Mouse (Mus musculus): ENCODE data around the gene Kcnip2. TPM values are rescaled to one million over a fixed set of nuclear protein-coding genes. Genes with fewer than 3 reads are reported as not detected.
A peak's percentile ranks its signal among the peaks of the same experiment; 100 is the strongest.

Kcnip2 gene
- total RNA-seq, 2 experiments from 2014 or later: 0.52 to 3.6 TPM

DNA sequence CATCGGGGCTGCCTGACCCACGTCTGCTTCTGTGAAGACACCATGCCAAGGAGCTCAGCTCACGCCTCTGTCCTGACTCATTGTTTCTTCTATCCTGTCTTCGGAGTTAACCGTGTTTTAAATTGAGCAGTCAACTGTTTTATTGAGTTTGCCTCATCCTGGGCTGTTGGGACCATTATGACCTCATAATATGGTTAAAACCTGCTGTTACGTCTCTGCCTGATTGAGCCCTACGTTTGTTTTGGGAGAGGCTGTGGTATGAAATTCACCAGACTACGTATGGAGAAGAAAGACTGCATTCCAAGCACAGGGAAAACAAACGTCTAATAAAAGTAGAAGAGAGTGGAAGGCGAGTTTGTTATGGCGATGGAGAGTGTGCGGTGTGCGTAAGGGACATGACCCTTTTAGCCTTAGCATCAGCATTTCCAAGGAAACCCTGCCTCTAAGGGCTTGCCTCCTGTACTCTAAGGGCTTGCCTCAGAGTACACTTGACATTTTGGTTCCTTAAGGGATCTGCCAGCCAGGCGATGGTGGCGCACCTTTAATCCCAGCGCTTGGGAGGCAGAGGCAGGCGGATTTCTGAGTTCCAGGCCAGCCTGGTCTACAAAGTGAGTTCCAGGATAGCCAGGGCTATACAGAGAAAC is 31.8 kb downstream of the Kcnip2 start:
- ATAC-seq (replicated peaks; ENCODE audit: low FRiP score, low TSS enrichment, poor library complexity, severe bottlenecking): peak; percentile 8; the same call in 1 of the 2 replicates

DNA sequence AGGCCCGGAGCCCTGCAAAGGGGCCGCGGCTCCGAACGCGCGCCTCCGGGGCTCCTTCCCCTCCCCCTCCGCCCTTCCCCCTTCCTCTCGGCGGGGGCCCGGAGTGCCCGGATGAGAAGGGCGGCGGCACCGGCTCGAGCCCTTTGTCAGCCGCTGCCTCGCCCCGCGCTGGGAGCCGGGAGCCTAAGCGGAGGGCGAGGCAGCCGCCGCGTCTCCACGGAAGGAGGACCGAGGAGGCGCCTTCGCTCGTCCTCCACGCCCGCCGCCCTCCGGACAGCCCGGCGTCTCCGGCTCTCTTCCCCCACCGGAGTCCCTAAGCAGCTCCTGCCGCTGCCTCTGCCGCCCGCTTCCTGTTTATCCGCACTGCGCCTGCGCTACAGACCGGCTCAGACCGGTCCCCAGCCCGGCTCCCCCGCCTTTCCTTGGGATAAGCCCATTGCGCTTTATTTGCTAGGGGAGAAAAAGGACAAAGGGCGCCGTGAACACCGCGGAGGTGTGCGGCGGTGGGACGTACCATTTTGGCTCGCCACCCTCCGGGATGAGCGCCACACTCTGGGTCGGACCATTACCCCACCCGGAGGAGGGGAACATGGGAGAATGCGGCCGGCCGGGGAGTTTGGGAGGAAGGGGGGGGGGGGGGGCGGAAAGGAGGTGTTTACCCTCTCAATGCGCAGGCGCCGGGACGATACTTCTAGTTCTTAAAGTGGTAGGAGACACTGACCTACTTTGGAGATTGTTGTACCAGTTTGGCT is 32.5 kb downstream of the Kcnip2 start, which contains the start of gene Mgea5:
Gene Mgea5, minus strand, starts transcription at position 657 of the 752 bp plus-strand sequence.
- ATAC-seq (replicated peaks; ENCODE audit: low FRiP score, low TSS enrichment, poor library complexity, severe bottlenecking): peak; percentile 92

DNA sequence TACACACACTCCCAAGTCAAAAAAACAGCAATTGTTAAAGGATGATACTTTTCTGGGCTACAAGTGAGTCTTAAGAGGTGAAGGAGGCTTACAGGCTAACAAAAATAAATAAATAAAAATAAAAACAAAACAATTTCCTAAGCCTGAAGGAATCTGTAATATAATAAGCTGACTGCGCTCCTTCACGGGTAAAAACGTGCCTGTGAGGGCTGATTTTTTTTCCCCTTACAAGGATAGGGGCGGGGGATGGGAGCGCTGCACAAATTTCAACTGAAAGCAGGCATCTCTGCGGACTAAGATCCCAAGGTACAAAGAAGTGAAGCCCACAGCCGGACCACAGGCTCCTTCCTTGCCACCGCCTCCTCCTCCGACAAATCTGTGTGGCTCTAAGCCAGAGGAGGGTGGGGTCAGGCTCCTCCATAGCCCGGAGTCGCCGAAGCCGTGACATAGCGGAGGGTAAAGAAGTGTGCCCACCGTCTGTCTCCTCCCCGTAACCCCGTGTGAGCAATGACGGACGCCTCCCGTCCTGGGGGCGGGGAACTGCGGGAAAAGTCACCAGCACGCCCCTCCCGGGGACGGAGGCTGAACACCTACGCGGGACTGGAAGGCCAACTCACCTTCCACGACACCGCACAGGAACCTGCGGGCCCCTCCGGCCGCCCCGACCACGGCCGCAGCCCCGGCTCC is 33.4 kb downstream of the Kcnip2 start:
- peak; percentile 59 for ATAC-seq (replicated peaks; ENCODE audit: low FRiP score, low TSS enrichment, poor library complexity, severe bottlenecking)

DNA sequence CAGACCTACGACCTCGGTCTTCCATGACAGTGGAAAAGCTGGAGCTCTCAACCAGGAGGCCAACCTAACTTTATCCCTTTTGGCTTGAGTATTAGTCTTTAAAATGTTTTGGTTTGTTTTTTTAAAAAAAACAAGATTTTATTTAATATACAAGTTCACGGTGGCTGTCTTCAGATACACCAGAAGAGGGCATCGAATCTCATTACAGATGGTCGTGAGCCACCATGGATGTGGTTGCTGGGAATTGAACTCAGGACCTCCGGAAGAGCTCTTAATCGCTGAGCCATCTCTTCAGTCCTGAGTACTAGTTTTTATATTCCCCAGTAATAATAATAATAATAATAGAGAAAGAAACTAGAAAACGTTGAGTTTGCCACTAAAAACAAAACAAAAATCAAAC is 34.2 kb downstream of the Kcnip2 start:
- ATAC-seq (replicated peaks; ENCODE audit: low FRiP score, low TSS enrichment, poor library complexity, severe bottlenecking): no peak

DNA sequence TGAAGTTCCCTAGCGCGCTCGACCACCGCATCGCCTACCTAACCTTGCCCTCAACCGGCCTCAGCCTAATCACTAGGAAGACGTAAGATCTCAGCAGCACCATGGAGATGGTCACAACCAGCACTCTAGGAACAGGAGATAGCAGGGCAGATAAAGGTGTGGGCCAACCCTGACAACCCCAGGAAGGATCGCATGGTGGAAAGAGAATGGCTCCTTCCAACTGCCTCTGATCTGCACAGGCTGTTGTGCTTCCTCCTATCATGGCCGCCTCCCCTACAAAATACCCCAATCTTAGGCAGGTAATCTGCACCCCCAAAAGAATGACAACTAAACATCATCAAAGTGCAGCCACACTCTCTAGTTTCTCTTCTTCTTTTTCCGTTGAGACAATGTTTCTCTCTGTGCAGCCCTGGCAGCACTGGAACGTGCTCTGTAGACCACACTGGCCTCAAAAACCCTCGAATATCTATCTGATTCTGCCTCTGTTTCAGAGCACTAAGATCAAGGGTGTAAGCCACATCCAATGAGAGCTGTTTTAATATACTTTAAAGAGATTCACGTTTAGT is 35.4 kb downstream of the Kcnip2 start:
- no peak for ATAC-seq (replicated peaks; ENCODE audit: low FRiP score, low TSS enrichment, poor library complexity, severe bottlenecking)

DNA sequence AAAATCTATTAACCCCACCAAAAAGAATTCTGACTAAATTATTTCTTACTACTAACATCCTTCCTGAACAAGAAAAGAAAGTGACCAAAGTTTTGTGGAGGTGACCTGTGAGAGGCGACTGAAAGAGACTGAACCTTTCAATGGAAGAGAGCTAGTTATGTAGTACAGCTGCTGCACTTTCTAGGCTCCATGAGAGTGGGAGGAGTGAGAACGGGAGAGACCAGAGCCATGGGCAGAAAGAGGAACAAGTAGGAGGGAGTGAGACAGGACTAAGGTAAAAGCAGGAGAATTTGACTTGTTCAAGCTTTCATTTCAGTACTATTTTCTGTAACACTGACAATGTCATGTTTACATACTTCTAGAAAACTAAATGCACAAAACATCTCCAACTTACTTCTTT is 40.4 kb downstream of the Kcnip2 start:
- no peak for ATAC-seq (replicated peaks; ENCODE audit: low FRiP score, low TSS enrichment, poor library complexity, severe bottlenecking)

DNA sequence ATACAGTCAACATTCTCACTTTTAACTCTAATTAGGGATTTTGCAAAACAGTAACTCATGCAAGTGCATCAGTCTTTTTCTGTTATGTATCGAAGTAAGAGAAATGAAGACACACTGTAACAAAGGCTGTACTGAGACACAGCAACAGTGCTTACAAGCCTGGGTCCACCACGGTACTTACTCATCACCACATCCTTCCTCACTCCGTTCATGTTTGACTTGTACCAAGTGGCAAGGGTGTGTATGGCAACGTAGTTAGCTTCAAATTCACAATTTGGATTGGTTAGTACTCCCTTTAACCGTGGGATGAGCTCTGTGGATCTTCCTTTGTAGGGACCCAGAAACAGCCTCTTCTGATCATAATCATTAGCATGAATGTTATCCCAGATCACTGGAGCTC is 44.4 kb downstream of the Kcnip2 start:
- ATAC-seq (replicated peaks; ENCODE audit: low FRiP score, low TSS enrichment, poor library complexity, severe bottlenecking): no peak

DNA sequence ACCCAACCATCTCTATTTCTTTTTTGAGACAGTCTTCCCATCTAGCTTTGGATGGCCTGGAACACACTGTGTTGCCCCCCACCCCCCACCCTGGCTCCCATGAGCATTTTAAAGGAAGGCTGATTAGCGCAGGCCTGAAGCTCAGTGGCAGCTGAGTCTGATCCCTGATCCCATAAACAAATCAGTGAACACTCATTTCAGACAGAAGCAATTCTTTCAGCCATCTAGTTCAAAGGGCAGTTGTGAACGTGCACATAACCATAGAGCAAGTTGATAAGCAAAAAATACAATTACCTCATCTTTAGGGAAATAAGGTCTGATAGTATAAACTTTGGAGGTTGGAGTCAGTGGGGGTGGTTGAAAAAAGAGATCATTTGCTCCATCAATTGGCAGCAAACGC is 55.1 kb downstream of the Kcnip2 start:
- no peak for ATAC-seq (replicated peaks; ENCODE audit: low FRiP score, low TSS enrichment, poor library complexity, severe bottlenecking)

DNA sequence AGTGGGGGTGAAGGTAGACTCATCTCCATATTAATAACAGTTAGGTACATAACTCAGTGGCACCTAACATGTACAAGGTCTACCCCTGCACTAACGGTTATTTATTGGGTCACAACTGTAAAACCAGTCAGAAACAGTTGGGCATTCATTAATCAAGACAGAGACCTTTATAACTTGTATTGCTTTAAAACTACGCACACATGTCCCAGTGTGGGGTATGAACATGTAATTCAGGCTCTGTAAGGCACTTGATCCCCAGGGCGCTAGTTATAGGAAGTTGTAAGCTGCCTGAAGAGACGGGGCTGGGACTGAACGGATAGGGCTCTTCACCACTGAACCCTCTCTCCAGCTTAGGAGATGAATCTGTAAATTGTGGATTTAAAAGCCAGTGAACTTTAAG is 57.2 kb downstream of the Kcnip2 start:
- ATAC-seq (replicated peaks; ENCODE audit: low FRiP score, low TSS enrichment, poor library complexity, severe bottlenecking): no peak

DNA sequence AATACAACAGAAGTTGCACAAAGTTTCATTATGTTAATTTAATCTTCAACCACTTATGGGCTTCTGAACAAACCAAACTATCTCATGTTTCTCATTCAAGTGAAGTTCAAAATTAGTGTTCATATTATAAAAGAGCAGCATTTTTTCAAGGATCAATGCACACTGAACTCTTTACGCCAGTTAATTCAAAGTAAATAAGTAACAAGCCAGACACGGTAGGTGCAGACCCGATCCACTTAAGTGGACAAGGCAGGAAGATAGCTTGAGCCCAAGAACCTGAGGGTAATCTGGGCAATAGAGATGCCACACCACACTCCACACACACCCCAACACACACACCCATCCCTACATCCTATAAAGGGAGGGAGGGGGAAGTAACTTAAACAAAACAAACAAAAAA is 62.3 kb downstream of the Kcnip2 start:
- no peak for ATAC-seq (replicated peaks; ENCODE audit: low FRiP score, low TSS enrichment, poor library complexity, severe bottlenecking)

DNA sequence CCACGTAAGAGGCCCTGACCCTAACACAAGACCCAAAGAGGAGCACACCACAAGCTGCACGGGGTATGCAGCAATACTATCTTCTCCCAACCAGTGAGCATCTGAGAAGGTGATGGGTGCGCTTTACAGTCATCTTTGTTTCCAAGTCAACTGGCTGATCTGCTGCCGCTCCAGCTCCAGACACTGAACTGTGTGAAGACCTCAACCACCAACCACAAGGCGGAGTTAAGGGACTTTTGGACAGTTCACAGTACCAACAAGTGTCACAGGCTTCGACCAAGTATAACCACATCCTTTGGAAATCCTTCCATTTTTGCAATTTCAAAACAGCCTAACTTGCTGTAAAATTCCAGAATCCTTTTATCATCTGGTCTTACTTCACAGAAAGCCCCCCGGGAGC is 64.0 kb downstream of the Kcnip2 start:
- no peak for ATAC-seq (replicated peaks; ENCODE audit: low FRiP score, low TSS enrichment, poor library complexity, severe bottlenecking)

DNA sequence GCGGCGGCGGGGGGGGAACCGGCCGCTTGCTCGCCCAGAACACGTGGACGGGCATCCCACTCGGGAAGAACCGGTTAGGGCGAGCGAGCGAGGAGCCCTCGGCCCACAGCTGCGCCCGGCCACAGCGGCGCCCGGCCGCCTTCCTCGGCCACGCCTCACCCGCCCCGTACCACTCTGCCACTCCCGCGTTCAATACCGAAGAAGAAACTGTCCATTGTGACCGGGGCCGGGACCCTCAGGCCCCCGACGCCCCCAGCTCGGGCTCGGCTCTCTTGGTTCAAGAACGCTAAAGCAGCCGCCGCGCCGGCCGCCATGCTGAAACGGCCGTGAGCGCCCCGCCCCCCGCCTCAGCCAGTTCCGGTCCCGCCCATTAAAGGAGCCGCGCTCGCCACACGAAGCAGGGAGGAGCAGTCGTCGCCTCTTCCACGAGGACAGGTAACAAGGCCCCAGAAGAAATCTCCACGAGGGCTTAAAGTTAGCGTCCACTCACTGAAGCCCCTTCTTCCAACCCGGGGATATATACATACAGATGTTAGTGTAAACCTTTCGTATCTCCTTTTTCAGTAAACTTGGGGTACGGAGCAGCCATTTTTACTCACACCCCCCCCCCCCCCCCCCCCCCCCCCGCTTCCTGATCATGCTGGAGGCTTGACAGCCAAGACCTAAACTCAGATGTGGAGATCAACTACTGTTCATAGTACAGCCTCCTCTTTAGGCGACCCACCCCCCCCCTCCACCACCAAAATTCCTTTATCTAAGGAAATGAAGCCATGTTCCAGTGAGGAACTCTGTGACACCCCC is 66.4 kb downstream of the Kcnip2 start, which contains the start of gene Npm3:
Gene Npm3, minus strand, starts transcription at position 349 of the 801 bp plus-strand sequence.
- peak; percentile 65 for ATAC-seq (replicated peaks; ENCODE audit: low FRiP score, low TSS enrichment, poor library complexity, severe bottlenecking)

DNA sequence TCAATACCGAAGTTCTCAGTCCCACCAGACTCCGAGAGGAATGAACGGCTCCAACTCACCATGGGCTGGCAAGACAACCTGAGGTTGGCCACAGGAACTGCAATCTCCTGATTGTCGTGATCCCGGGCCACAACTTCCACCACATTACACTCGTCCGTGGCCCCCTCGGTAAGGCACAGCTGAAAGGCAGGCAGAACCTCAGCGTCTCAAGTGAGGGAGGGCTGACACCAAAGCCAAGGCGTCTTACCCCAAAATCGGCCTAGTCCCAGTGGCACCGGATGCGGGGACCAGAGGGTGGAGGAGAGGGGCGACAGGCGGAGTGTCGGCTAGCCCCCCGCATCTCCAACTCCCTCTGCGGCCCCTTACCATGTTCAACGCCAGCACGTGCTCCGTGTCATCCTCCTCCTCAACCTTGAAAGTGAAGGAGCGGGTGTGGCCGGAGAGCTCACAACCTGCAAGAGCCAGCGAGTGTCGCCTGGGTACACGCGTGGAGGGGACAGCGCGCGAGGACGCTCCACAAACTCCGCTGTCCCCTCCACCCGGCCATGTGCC is 67.1 kb downstream of the Kcnip2 start:
- peak; percentile 28 for ATAC-seq (replicated peaks; ENCODE audit: low FRiP score, low TSS enrichment, poor library complexity, severe bottlenecking)

DNA sequence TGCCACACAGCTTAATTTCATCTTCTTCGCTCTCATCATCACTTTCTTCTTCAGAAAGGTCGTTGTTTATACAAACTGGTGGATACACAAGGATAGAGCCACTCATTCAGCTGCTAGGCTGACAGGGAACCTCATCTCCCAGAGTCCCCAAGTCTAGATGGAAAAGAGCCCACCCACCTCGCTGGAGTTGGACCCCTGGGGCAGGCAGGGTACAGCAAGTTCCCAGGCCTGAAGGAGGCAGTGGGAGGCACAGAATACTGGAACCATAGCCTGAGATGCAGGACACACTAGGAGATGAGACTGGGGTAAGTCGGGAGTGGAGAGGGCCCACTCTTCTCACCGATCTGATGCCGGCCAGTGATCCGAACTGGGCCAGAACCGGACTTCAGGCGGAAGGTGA is 67.7 kb downstream of the Kcnip2 start:
- ATAC-seq (replicated peaks; ENCODE audit: low FRiP score, low TSS enrichment, poor library complexity, severe bottlenecking): no peak

DNA sequence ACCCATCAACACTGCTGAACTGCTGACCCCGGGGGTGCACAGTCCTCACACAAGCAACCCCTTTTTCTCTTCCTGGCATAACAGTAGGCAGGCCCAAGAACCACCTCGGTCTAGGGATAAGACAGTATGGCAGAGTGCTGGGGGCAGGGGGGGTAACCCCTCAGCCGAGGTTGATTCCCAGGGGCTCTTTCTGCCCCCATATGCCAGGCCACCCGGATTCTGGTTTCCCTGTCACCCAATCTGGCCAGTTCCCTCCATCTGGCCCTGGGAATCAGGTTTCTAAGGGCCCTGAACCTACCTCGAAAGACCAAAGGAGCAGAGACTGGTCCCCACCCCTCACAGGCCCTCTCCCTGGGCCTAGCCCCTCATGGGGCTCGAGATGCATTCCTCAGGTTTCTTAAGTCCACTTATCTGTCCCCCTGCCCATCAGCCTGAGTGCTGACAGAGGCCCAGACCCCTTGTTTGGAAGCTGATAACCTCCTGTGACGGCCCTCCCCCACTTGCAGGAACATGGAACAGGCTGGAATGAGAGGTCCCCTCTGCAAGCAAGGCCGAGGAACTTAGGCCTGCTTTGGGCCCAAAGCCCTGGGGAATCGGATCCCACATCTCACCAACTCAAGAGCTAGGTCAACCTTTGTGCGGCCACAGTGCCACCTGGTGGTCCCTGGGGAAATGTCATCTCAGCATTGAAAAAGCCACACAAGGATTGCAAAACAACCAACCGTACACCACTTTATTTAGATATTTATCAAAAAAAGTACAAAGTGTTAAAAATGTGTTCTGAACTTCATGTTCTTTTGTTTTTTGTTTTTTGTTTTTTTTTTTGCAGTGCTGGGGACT is 68.6 kb downstream of the Kcnip2 start:
- ATAC-seq (replicated peaks; ENCODE audit: low FRiP score, low TSS enrichment, poor library complexity, severe bottlenecking): peak; percentile 40; the same call in 1 of the 2 replicates

DNA sequence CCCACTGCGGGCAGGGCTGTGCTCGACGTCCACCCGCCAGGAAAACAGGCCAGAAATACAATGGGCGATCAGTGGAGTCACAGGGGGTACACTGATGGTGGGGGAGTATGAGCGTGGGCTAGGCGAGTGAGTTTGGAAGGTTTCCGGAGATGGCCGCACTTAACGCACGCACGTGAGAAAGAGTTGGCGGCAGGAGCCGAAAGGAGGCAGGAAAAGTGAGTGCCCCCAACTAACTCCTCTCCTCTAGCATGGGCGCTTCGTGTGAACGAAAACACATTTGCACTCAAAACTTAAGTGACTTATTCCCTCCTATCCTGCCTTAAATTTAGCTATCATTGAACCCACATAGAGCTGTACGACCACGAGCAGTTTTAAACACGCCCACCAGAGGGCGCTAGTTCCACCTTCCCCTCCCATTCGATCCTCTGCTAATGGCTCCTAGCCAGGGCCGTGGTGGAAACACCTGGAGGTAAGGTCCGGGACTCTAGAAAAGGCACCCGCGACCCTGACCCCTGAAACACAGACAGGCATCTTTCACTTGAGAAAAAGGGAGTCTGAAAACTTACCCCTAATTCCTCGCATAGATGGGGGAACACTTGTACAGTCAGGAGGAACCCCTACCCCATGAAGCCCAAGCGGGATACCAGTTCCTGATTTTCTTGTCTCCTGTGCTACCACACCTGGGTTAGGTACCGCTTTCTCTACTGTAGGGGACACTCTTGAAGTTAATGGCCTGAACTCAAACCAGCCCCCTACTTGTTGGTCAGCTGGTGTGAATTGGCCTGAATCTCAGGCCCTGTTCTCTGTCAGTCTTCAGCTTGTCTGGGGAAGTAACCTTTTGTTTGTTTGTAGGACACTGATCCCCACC is 69.5 kb downstream of the Kcnip2 start:
- ATAC-seq (replicated peaks; ENCODE audit: low FRiP score, low TSS enrichment, poor library complexity, severe bottlenecking): peak; percentile 35
